Mouse (Mus musculus): ENCODE results near the gene Slc17a7. TPM values are rescaled to one million over a fixed set of nuclear protein-coding genes. Genes with fewer than 3 reads are reported as not detected.
"Not testable (repeated sequence)": the region's sequence is repeated elsewhere in the genome, so short reads cannot be mapped to it uniquely, and the experiment has no call there.

The Slc17a7 gene
- polyA plus RNA-seq, 1 experiment from 2014 or later, result not detected

DNA sequence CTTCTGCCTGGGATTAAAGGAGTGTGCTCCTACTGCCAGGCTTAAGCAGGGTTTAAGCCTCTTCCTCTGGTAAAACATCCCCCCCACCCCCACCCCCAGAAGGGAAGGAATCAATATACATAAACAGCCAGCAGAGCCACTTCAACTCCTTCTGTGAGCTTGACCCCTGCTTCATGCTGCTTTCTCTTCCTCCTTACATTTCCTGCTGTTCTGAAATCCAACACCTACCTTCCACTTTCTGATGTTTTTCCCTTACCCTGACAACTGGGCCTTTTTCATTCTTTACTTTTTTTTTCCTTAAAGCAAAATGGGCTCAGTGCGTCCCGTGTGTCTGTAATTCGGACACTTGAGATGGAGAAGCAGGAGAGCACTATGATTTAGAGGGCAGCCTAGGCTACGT is 13.4 kb upstream of the Slc17a7 start:
- H3K4me2 ChIP-seq (ENCODE audit: low read depth, low read length), result no peak overlapping the region
- no peak overlapping the region for H3K4me3 ChIP-seq (ENCODE audit: low read depth, low read length)
- H3K9ac ChIP-seq (replicated peaks), result no peak overlapping the region
- DNase-seq, result no peak
- peaks cover 13% of the 10 kb centered on the region for H3K36me3 ChIP-seq (replicated peaks; ENCODE audit: insufficient read depth, low read length)
- no peaks in the 10 kb centered on the region for H3K27me3 ChIP-seq (ENCODE audit: insufficient read depth, low read length)
- ATAC-seq, result no peak
- TF ChIP-seq EP300 (IDR thresholded peaks at IDR 0.05; ENCODE audit: low read depth) (no peak), CTCF (IDR thresholded peaks at IDR 0.05; ENCODE audit: low read depth) (no peak)
- H3K4me1 ChIP-seq (ENCODE audit: insufficient read depth), result peaks cover 26% of the 10 kb centered on the region
- 0 out of 2 replicates have a peak overlapping the region, but pooled peaks have one; percentile 22 for H3K27ac ChIP-seq (ENCODE audit: low read depth)
- H3K9me3 ChIP-seq (ENCODE audit: low read length), result no peaks in the 10 kb centered on the region
- WGBS (ENCODE audit: insufficient replicate concordance), result 76% methylated on average over 4 of the region's 4 CpGs

GRCm38 (mm10) chr7:45151303-45151702 is 12.4 kb upstream of the Slc17a7 start:
- H3K4me3 ChIP-seq (ENCODE audit: low read depth, low read length), result no peak overlapping the region
- DNase-seq, result no peak
- peaks cover 4% of the 10 kb centered on the region for H3K36me3 ChIP-seq (replicated peaks; ENCODE audit: insufficient read depth, low read length)
- peaks cover 26% of the 10 kb centered on the region for H3K4me1 ChIP-seq (ENCODE audit: insufficient read depth)
- H3K9ac ChIP-seq (replicated peaks), result no peak overlapping the region
- no peaks in the 10 kb centered on the region for H3K9me3 ChIP-seq (ENCODE audit: low read length)
- 67% methylated on average over 11 of the region's 11 CpGs for WGBS (ENCODE audit: insufficient replicate concordance)
- no peak for ATAC-seq
- no peak for TF ChIP-seq CTCF (IDR thresholded peaks at IDR 0.05; ENCODE audit: low read depth)
- TF ChIP-seq EP300 (IDR thresholded peaks at IDR 0.05; ENCODE audit: low read depth), result no peak
- H3K27me3 ChIP-seq (ENCODE audit: insufficient read depth, low read length), result no peaks in the 10 kb centered on the region
- no peak overlapping the region for H3K4me2 ChIP-seq (ENCODE audit: low read depth, low read length)
- H3K27ac ChIP-seq (ENCODE audit: low read depth), result peak overlapping the region; percentile 22; the same call in 1 of the 2 replicates

GRCm38 (mm10) chr7:45153052-45153451 is 10.7 kb upstream of the Slc17a7 start:
- H3K27me3 ChIP-seq (ENCODE audit: insufficient read depth, low read length); H3K4me3 ChIP-seq (ENCODE audit: low read depth, low read length); H3K9me3 ChIP-seq (ENCODE audit: low read length); ATAC-seq; H3K9ac ChIP-seq (replicated peaks); H3K27ac ChIP-seq (ENCODE audit: low read depth); DNase-seq; H3K36me3 ChIP-seq (replicated peaks; ENCODE audit: insufficient read depth, low read length): not testable (repeated sequence)
- 75% methylated on average over 2 of the region's 2 CpGs for WGBS (ENCODE audit: insufficient replicate concordance)
- peak overlapping the region; percentile 97 for H3K4me2 ChIP-seq (ENCODE audit: low read depth, low read length)
- peaks cover 21% of the 10 kb centered on the region for H3K4me1 ChIP-seq (ENCODE audit: insufficient read depth)

- Histone ChIP-seq H3K4me1 (ENCODE audit: insufficient read depth) (peaks cover 18% of the 10 kb centered on the region), H3K9me3 (ENCODE audit: low read length) (no peaks in the 10 kb centered on the region), H3K4me3 (ENCODE audit: low read depth, low read length) (peak overlapping the region; percentile 71), H3K9ac (replicated peaks) (peak overlapping the region; percentile 88), H3K4me2 (ENCODE audit: low read depth, low read length) (peak overlapping the region; percentile 97), H3K27ac (ENCODE audit: low read depth) (peak overlapping the region; percentile 95), H3K36me3 (replicated peaks; ENCODE audit: insufficient read depth, low read length) (peaks cover 2% of the 10 kb centered on the region), H3K27me3 (ENCODE audit: insufficient read depth, low read length) (no peaks in the 10 kb centered on the region)
- DNase-seq (no peak), ATAC-seq (no peak)
- WGBS (ENCODE audit: insufficient replicate concordance), result 4% methylated on average over 5 of the region's 5 CpGs
- TF ChIP-seq EP300 (IDR thresholded peaks at IDR 0.05; ENCODE audit: low read depth) (no peak), CTCF (IDR thresholded peaks at IDR 0.05; ENCODE audit: low read depth) (no peak)
These were observed 10.2 kb upstream of the Slc17a7 start for GRCm38 (mm10) chr7:45153586-45153985.

- WGBS (ENCODE audit: insufficient replicate concordance), result 2% methylated on average over 69 of the region's 69 CpGs
These were observed 9.4 kb upstream of the Slc17a7 start, which contains the start of the genes Pih1d1 and Aldh16a1 for GRCm38 (mm10) chr7:45154096-45154992. Pih1d1 (plus strand) TSS chr7:45154303. Aldh16a1 (minus strand) TSS chr7:45154584.

GRCm38 (mm10) chr7:45154993-45155514 is 8.7 kb upstream of the Slc17a7 start:
- peak; percentile 51 for ATAC-seq
- peak overlapping the region; percentile 71 for H3K4me3 ChIP-seq (ENCODE audit: low read depth, low read length)
- 75% methylated on average over 12 of the region's 12 CpGs for WGBS (ENCODE audit: insufficient replicate concordance)
- peak overlapping the region; percentile 97 for H3K4me2 ChIP-seq (ENCODE audit: low read depth, low read length)
- no peaks in the 10 kb centered on the region for H3K27me3 ChIP-seq (ENCODE audit: insufficient read depth, low read length)
- DNase-seq, result peak; percentile 70
- H3K36me3 ChIP-seq (replicated peaks; ENCODE audit: insufficient read depth, low read length), result peaks cover 2% of the 10 kb centered on the region
- peaks cover 16% of the 10 kb centered on the region for H3K4me1 ChIP-seq (ENCODE audit: insufficient read depth)
- H3K9me3 ChIP-seq (ENCODE audit: low read length), result no peaks in the 10 kb centered on the region
- TF ChIP-seq CTCF (IDR thresholded peaks at IDR 0.05; ENCODE audit: low read depth) (peak; percentile 69), EP300 (IDR thresholded peaks at IDR 0.05; ENCODE audit: low read depth) (no peak)
- H3K27ac ChIP-seq (ENCODE audit: low read depth), result peak overlapping the region; percentile 95
- H3K9ac ChIP-seq (replicated peaks), result no peak overlapping the region

More at GRCm38 (mm10) chr7:45154096-45154992, 9.4 kb upstream of the Slc17a7 start, which contains the start of the genes Pih1d1 and Aldh16a1:
- peak; percentile 98 for DNase-seq
- Histone ChIP-seq H3K27ac (ENCODE audit: low read depth) (peak within 1 kb of the TSS; percentile 95), H3K9ac (replicated peaks) (peak within 1 kb of the TSS; percentile 88), H3K36me3 (replicated peaks; ENCODE audit: insufficient read depth, low read length) (peaks cover 2% of the 10 kb centered on the region), H3K27me3 (ENCODE audit: insufficient read depth, low read length) (no peaks in the 10 kb centered on the region), H3K9me3 (ENCODE audit: low read length) (no peaks in the 10 kb centered on the region), H3K4me3 (ENCODE audit: low read depth, low read length) (peak within 1 kb of the TSS; percentile 71), H3K4me1 (ENCODE audit: insufficient read depth) (peaks cover 16% of the 10 kb centered on the region), H3K4me2 (ENCODE audit: low read depth, low read length) (peak within 1 kb of the TSS; percentile 97)
- TF ChIP-seq CTCF (IDR thresholded peaks at IDR 0.05; ENCODE audit: low read depth), result peak; percentile 76
- TF ChIP-seq EP300 (IDR thresholded peaks at IDR 0.05; ENCODE audit: low read depth), result peak; percentile 42; the same call in 1 of the 2 replicates
- peak; percentile 96 for ATAC-seq

Measured in liver, postnatal 0 days (tissue).